Mouse (Mus musculus) spleen, adult 2 months (tissue): ENCODE results near the gene Cntnap5b.

Source experiments
- CTCF ChIP-seq: fragments of 200-500 bp; IDR thresholded peaks from 2 replicates; pipeline ENCODE4 v1.5.1; 2011; ENCODE audit warnings: mild to moderate bottlenecking, inconsistent platforms; ENCODE audit not compliant: insufficient read depth, insufficient read length, insufficient replicate concordance; ENCODE audit errors: extremely low read depth
- POLR2A ChIP-seq: fragments of 200-500 bp; IDR thresholded peaks from 2 replicates; pipeline ENCODE4 v1.6.1; 2011; ENCODE audit warnings: low read depth, low read length, inconsistent platforms

DNA sequence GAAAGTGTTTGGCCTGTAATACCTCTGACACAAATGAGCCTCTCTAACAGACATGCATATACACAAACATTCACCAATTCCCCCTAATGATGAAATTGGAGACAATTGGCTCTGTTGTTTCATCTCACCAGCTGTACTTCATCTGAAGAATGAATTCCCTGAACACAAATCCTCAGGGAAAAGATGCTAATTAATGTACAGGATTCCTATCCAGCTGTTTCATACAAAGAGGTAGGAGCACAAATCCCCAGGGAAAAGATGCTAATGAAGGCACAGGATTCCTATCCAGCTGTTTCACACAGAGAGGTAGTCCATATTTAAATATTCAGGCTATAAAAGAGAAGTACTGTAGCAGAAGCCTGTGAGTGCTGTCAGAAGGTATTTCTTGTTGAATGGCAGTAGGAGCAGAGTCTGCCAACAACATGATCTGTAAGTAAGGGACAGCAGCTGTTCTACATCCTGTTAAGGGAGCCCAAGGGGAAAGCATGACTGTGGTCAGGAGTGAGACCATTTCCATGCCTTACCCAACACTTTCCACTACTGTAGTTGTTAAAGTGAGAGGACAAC is 644.2 kb downstream of the Cntnap5b start:
- TF ChIP-seq CTCF (no peak), POLR2A (no peak)
